Mouse (Mus musculus) c-Kit-positive CD71-negative TER-119-negative erythroid progenitor cells, embryonic 14.5 days (primary cell): Measurements from ENCODE around the gene Crlf2.

Source experiments
- DNase-seq: peaks from one replicate; pipeline ENCODE4 v3.0.0-alpha.2; 2013; ENCODE audit warnings: low read depth

Crlf2 gene

DNA sequence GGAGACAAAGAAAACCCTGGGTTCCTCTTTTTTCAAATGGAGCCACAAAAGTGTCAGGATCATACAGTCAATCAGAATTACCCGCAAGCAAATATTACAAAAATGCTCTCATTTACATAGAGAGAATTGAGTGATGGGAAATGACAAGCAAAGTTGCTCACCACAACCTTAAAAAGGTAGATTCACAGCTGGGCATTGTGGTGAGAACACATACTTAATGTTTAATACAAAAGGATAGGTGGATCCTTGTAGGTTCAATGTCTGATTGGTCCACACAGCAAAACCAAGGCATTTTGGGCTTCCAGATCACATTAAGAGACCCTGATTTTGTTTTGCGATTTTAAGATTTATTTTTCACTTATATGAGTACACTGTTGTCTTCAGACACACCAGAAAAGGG is 11.7 kb downstream of the Crlf2 start:
- no peak for DNase-seq

DNA sequence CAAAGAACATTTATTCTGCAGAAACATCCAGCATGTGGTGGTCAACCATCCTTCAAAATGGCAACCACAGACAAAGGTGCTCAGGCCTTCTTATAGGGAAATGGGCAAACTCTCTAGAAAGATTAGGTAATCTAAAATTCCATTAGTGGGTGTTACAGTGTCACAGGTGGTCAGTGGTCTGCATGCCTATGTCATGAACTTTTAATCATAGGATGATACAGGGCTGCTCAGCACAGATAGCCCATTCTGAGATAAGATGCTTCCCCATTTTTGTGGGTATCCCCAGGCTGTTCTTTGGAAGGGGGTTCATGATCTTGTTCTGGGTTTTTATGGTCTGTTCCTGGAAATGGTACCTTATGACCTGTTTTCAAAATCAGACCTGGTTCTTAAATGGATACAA is 49.1 kb downstream of the Crlf2 start:
- no peak for DNase-seq

DNA sequence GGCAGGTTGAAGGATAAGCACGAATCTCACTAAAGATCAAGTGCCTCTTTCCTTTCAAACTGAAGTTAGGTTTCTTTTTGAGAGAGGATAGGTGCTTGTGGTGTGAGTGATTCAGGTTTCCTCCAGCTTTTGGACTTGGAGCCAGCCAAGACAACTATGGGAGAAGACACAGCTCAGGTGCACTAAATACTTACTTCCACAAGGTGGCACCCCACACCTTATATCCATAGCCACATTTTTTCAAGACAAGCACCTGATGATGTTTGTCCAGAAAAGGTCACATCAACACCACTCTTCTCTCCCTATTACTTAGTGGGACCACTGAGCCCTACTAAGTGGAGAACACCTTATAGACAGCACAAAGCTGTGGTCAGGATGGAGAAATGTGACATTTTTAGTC is 52.1 kb downstream of the Crlf2 start:
- peak; percentile 7 for DNase-seq
